Mouse (Mus musculus) stomach, postnatal 0 days (tissue): Measurements from ENCODE around the gene Grid1. TPM values are rescaled to one million over a fixed set of nuclear protein-coding genes. Genes with fewer than 3 reads are reported as not detected.

Experiments
- ATAC-seq: fragments of 200-750 bp; cut with Nextera tagmentation; 2 replicates; pipeline ENCODE4 v1.8.0; 2017; ENCODE audit not compliant: low FRiP score, low TSS enrichment
- DNase-seq: peaks from one replicate; pipeline ENCODE4 v3.0.0-alpha.2; 2016; ENCODE audit warnings: low spot score
- H3K27ac ChIP-seq: fragments of 300-500 bp; sonication (generic); replicated peaks from 2 replicates; pipeline ENCODE4 v1.5.1; 2014; ENCODE audit warnings: mild to moderate bottlenecking, control low read depth
- H3K27me3 ChIP-seq: fragments of 300-500 bp; sonication (generic); 2 replicates; pipeline ENCODE4 v1.6.1; 2014; ENCODE audit warnings: low read length; ENCODE audit not compliant: control insufficient read depth, insufficient read depth
- H3K36me3 ChIP-seq: fragments of 300-500 bp; sonication (generic); 2 replicates; pipeline ENCODE4 v1.6.1; 2014; ENCODE audit warnings: low read length, mixed read lengths; ENCODE audit not compliant: control insufficient read depth, insufficient read depth
- H3K4me1 ChIP-seq: fragments of 300-500 bp; sonication (generic); replicated peaks from 2 replicates; pipeline ENCODE4 v1.6.1; 2014; ENCODE audit warnings: antibody characterized with exemption; ENCODE audit not compliant: control insufficient read depth, insufficient read depth
- H3K4me2 ChIP-seq: fragments of 300-500 bp; sonication (generic); replicated peaks from 2 replicates; pipeline ENCODE4 v1.6.1; 2014; ENCODE audit warnings: low read depth, mild to moderate bottlenecking, control low read depth, moderate library complexity
- H3K4me3 ChIP-seq: fragments of 300-500 bp; sonication (generic); 2 replicates; pipeline ENCODE4 v1.5.1; 2014; ENCODE audit warnings: low read depth, low read length, control low read depth
- H3K9ac ChIP-seq: fragments of 300-500 bp; sonication (generic); 2 replicates; pipeline ENCODE4 v1.6.1; 2014; ENCODE audit warnings: mild to moderate bottlenecking, low read length, control low read depth, mixed read lengths
- H3K9me3 ChIP-seq: fragments of 300-500 bp; sonication (generic); 2 replicates; pipeline ENCODE4 v1.6.1; 2016; ENCODE audit warnings: low read length; ENCODE audit not compliant: control insufficient read depth
- CTCF ChIP-seq: IDR thresholded peaks from 2 replicates; pipeline ENCODE4 v1.5.1; 2016; ENCODE audit warnings: antibody characterized with exemption, low read depth, mild to moderate bottlenecking, moderate library complexity
- EP300 ChIP-seq: optimal IDR thresholded peaks from 2 replicates; pipeline ENCODE3; 2016; ENCODE audit warnings: antibody characterized with exemption
- WGBS: fragments of 180-500 bp; shearing (Covaris S2); extraction: QIAGEN DNeasy Blood & Tissue Kit; methylation state at CpG from one replicate; pipeline ENCODE4 v1.1.7; 2014; 5-methylcytosine and 5-hydroxymethylcytosine counted together
- polyA plus RNA-seq: library from polyadenylated mRNA; unstranded; fragments of >200 nt; fragmentation: Nextera tagmentation; extraction: Ambion mirVana; gene quantifications from 2 replicates; pipeline ENCODE4 v1.2.1, GENCODE M21; 2015

The Grid1 gene
- 0.34 and 0.54 TPM in 2 replicates for polyA plus RNA-seq

DNA sequence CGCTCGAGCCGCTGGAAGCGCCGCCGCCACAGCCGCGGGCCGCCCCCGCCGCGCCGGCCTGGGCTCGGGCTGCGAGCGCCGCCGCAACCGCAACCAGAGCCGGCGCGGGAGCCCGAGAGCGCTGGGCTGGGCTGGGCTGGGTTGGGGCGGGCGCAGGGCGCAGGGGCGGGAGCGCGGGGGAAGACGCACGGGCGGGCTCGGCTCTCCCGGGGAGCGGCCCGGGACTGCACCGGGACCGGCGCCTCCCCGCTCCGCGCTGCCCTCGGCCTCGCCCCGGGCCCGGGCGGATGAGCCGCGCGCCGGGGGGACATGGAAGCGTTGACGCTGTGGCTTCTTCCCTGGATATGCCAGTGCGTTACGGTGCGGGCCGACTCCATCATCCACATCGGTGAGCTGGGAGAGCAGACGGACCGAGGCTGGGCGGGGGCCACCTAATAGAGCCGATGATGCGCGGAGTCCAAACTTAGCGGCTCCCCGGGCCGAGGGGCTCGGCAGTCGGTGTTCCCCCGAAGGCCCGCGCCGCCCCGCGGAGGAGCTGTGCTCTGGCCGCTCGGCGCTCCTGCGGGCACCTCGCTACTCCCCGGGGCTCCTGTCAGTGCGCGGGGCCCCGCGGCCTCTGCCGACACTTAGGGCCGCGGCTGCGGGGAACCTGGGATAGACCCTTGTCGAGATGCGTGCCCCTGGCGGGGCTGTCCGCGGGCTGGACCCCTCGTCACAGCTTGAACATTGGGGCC, at the start of gene Grid1:
TSS of gene Grid1 (plus strand) at position 190 of the 734 bp plus-strand sequence.
- Histone ChIP-seq H3K27me3 (peaks cover 23% of the 10 kb centered on the region; the same call in 1 of the 2 replicates), H3K4me3 (peak within 1 kb of the TSS; percentile 47), H3K4me2 (peak within 1 kb of the TSS; percentile 66), H3K9ac (no peak within 1 kb of the TSS), H3K4me1 (no peaks in the 10 kb centered on the region), H3K27ac (no peak within 1 kb of the TSS), H3K36me3 (no peaks in the 10 kb centered on the region), H3K9me3 (no peaks in the 10 kb centered on the region)
- TF ChIP-seq CTCF (peak; percentile 6; the same call in 1 of the 2 replicates), EP300 (no peak)
- DNase-seq, result peak; percentile 44
- ATAC-seq, result peak; percentile 56
- WGBS, result under 1% methylated on average over 53 of the region's 96 CpGs

DNA sequence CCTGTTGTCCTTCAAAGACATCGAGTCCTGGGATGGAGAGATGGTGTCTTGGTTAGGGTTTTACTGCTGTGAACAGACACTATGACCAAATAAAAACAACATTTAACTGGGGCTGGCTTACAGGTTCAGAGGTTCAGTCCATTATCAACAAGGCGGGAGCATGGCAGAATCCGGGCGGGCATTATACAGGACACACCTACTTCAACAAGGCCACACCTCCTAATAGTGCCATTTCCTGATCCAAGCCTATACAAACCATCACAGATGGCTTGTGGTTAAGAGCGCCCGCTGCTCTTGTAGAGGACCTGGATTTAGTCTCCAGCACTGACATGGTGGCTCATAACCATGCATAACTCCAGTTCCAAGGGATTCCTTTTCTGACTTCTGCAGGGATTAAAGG, 49.4 kb upstream of the Grid1 start:
- WGBS, result 84% methylated on average over 6 of the region's 6 CpGs
- TF ChIP-seq CTCF, result no peak
- no peak for TF ChIP-seq EP300

DNA sequence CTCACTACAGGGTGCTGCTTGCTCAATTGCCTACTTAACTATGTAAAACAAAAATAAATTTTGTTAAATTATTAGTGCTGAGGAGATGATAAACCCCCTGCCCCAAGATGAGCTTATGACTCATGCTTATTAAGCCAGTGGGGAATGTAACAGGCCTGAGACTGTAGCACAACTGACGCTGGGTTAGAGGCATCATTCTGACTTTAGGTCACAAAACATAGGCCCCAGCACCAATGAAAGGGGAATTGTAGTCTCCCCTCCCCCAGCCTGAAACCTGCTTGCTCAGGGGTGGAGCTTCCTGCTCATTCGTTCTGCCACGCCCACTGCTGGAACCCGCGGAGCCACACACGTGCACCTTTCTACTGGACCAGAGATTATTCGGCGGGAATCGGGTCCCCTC, 48.3 kb upstream of the Grid1 start:
- no peak overlapping the region for H3K9ac ChIP-seq
- no peak overlapping the region for H3K4me3 ChIP-seq
- WGBS, result 39% methylated on average over 9 of the region's 9 CpGs
- no peak overlapping the region for H3K4me2 ChIP-seq
- no peaks in the 10 kb centered on the region for H3K9me3 ChIP-seq
- TF ChIP-seq EP300 (no peak), CTCF (no peak)
- no peaks in the 10 kb centered on the region for H3K36me3 ChIP-seq
- DNase-seq (no peak), ATAC-seq (no peak)
- H3K4me1 ChIP-seq, result peaks cover 5% of the 10 kb centered on the region
- H3K27me3 ChIP-seq, result no peaks in the 10 kb centered on the region
- no peak overlapping the region for H3K27ac ChIP-seq

More for the DNA sequence above, 49.4 kb upstream of the Grid1 start:
- Histone ChIP-seq H3K36me3 (no peaks in the 10 kb centered on the region), H3K27me3 (no peaks in the 10 kb centered on the region), H3K9me3 (no peaks in the 10 kb centered on the region), H3K4me2 (no peak overlapping the region), H3K4me3 (no peak overlapping the region), H3K27ac (no peak overlapping the region), H3K4me1 (peaks cover 5% of the 10 kb centered on the region), H3K9ac (no peak overlapping the region)
- DNase-seq (peak; percentile 53), ATAC-seq (peak; percentile 39; the same call in 1 of the 2 replicates)

DNA sequence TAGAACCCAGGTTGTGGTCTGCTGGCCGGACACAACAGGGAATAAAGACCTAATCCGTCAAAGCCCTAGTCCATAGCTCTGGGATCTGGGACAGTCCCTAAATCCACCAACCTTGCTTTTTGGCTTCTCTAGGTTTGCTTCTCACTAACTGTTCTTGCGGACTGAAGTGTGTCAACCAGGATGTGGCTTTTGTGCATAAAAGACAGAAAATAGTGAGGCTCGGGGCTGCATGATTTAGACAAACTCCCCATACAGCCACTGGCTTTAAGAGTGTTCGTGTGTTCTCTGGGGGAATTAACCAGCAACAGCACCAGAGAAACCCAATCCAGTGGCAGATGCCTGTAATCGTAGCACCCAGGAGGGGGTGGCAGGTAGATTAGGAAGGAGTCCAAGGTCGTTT, 47.8 kb upstream of the Grid1 start:
- WGBS, result 62% methylated on average over 7 of the region's 7 CpGs
- Histone ChIP-seq H3K4me1 (peaks cover 5% of the 10 kb centered on the region), H3K9me3 (no peaks in the 10 kb centered on the region), H3K36me3 (no peaks in the 10 kb centered on the region), H3K4me2 (no peak overlapping the region), H3K4me3 (no peak overlapping the region), H3K27me3 (no peaks in the 10 kb centered on the region), H3K27ac (no peak overlapping the region), H3K9ac (no peak overlapping the region)
- DNase-seq, result no peak
- no peak for TF ChIP-seq CTCF
- no peak for TF ChIP-seq EP300
- ATAC-seq, result no peak

DNA sequence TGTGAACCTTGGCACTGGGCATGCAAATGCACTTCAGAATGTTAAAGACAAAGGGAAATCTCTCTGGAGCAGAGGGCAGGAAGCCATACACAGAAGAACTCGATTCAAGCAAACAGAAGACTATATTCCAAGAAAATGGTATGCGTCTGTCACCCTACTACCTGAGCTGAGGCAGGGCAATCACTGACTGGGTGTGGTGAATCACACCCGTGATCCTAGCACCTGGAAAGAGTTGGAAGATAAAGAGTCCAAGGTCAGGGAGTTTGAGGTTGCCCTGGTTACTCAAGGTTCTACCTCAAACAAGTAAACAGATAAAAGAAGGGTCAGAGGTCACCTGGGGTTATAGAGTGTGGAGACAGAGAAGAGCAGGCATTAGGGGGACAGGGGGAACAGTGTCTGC, 46.2 kb upstream of the Grid1 start:
- Histone ChIP-seq H3K27ac (no peak overlapping the region), H3K4me2 (no peak overlapping the region), H3K36me3 (no peaks in the 10 kb centered on the region), H3K4me3 (no peak overlapping the region), H3K4me1 (peaks cover 5% of the 10 kb centered on the region), H3K27me3 (no peaks in the 10 kb centered on the region), H3K9me3 (no peaks in the 10 kb centered on the region), H3K9ac (no peak overlapping the region)
- DNase-seq, result peak; percentile 53
- peak; percentile 83 for ATAC-seq
- WGBS, result 45% methylated on average over 3 of the region's 3 CpGs
- TF ChIP-seq CTCF (no peak), EP300 (no peak)

DNA sequence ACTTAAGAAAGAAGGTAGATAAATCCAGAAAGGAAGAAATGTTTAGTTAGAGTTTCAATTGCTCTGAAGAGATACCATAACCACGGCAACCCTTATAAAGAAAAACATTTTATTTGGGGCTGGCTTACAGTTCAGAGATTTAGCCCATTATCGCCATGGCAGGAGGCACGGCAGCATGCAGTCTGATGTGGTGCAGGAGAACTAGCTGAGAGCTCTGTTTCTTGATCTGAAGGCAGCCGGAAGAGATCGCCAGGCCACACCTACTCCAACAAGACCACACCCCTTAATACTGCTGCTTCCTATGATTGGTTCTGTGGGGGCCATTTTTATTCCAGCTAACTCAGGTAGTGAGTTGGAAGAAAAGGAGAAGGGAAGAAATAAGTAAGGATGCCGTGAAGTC, 45.7 kb upstream of the Grid1 start:
- no peak overlapping the region for H3K9ac ChIP-seq
- TF ChIP-seq CTCF, result no peak
- no peak for TF ChIP-seq EP300
- no peak overlapping the region for H3K4me3 ChIP-seq
- no peaks in the 10 kb centered on the region for H3K27me3 ChIP-seq
- no peak overlapping the region for H3K27ac ChIP-seq
- H3K36me3 ChIP-seq, result no peaks in the 10 kb centered on the region
- H3K9me3 ChIP-seq, result no peaks in the 10 kb centered on the region
- ATAC-seq (no peak), DNase-seq (no peak)
- no peak overlapping the region for H3K4me2 ChIP-seq
- H3K4me1 ChIP-seq, result peaks cover 3% of the 10 kb centered on the region
- WGBS, result 84% methylated on average over 6 of the region's 6 CpGs
